Mouse (Mus musculus) liver, embryonic 14.5 days (tissue): ENCODE data around the gene Odf3b.

ENCODE experiments used
- CTCF ChIP-seq: IDR thresholded peaks from 2 replicates; pipeline ENCODE4 v1.5.1; 2016; ENCODE audit warnings: antibody characterized with exemption, low read depth, control low read depth
- EP300 ChIP-seq: IDR thresholded peaks from 2 replicates; pipeline ENCODE4 v1.6.1; 2016; ENCODE audit warnings: antibody characterized with exemption, low read depth

DNA sequence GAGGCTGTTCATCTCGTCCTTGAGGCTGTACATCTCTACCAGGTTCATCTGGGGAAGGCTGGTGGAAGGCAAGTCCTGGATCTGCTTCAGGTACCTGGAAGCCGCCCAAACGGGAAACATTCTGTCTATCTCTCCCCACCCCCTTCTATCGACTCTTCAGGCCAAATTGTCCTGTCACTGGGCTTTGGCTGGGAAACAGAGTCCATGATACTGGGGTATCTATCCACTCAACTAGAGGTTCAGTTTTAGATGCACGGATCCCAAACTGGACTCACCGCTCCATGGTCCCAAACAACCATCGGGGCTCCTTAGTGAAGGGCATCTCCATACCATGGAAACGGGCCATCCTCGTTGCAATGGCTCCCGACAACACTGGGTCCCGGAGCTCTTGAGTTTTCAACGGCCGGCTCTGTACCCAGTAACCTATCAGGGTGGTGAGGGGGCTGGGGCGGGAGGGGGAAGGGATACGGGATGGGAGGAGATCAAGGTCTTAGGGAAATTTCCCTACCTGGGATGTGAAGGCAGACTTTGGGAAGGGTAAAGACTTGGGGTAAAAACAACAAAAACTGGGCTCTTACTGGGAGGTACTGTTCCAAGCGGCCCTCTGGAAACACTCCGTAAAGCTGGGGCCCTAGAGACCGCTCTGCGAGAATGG, 49.2 kb upstream of the Odf3b start:
- TF ChIP-seq CTCF (no peak), EP300 (no peak)
